Mouse (Mus musculus) MEL (cell line): ENCODE data around the gene Slc9a5. TPM values are rescaled to one million over a fixed set of nuclear protein-coding genes. Genes with fewer than 3 reads are reported as not detected.

Experiments used
- DNase-seq: peaks from one replicate; pipeline ENCODE4 v3.0.0; 2011; ENCODE audit warnings: low read depth, low spot score
- H3K27ac ChIP-seq: 2 replicates; pipeline ENCODE4 v1.5.1; 2012; ENCODE audit warnings: low read depth, mild to moderate bottlenecking, control low read depth, low read length, moderate library complexity; ENCODE audit not compliant: control insufficient read depth
- H3K27me3 ChIP-seq, 2 experiments: fragments of 150-350 bp in 1 of 2; sonication (generic) in 1 of 2; 2 replicates each; pipeline ENCODE4 v1.6.1; 2012; ENCODE audit warnings: low read length in 2 of 2, mild to moderate bottlenecking in 2 of 2, improper control_type of control experiment in 1 of 2, moderate library complexity in 1 of 2; ENCODE audit not compliant: insufficient read depth in 2 of 2, control insufficient read depth in 1 of 2
- H3K36me3 ChIP-seq, 2 experiments: 2 replicates each; pipeline ENCODE4 v1.6.1; 2012 to 2014; ENCODE audit warnings: low read length in 2 of 2, improper control_type of control experiment in 1 of 2, inconsistent platforms in 1 of 2, mild to moderate bottlenecking in 1 of 2; ENCODE audit not compliant: insufficient read depth in 2 of 2, control insufficient read depth in 1 of 2
- H3K4me1 ChIP-seq, 2 experiments: fragments of 150-350 bp in 1 of 2; sonication (generic) in 1 of 2; 2 replicates each; pipeline ENCODE4 v1.6.1; 2012; ENCODE audit warnings: low read length in 2 of 2, improper control_type of control experiment in 1 of 2, mild to moderate bottlenecking in 1 of 2; ENCODE audit not compliant: insufficient read depth in 2 of 2, control insufficient read depth in 1 of 2
- H3K4me3 ChIP-seq, 2 experiments: fragments of 150-350 bp in 1 of 2; sonication (generic) in 1 of 2; 2 replicates each; pipeline ENCODE4 v1.5.1; 2012; ENCODE audit warnings: low read depth in 2 of 2, low read length in 2 of 2, mild to moderate bottlenecking in 2 of 2, moderate library complexity in 2 of 2, control low read depth in 1 of 2, improper control_type of control experiment in 1 of 2; ENCODE audit not compliant: control insufficient read depth in 1 of 2, insufficient read depth in 1 of 2
- H3K79me2 ChIP-seq: 2 replicates; pipeline ENCODE4 v1.6.1; 2012; ENCODE audit warnings: mild to moderate bottlenecking, low read length, moderate library complexity; ENCODE audit not compliant: control insufficient read depth, poor library complexity, insufficient read depth
- H3K9ac ChIP-seq: 2 replicates; pipeline ENCODE4 v1.6.1; 2012; ENCODE audit warnings: low read depth, mild to moderate bottlenecking, control low read depth, low read length, moderate library complexity; ENCODE audit not compliant: control insufficient read depth, poor library complexity, severe bottlenecking
- H3K9me3 ChIP-seq: fragments of 150-350 bp; sonication (generic); replicated peaks from 2 replicates; pipeline ENCODE4 v1.6.1; 2012; ENCODE audit warnings: mild to moderate bottlenecking, low read length, improper control_type of control experiment, moderate library complexity; ENCODE audit not compliant: insufficient read depth
- BHLHE40 ChIP-seq: IDR thresholded peaks from 2 replicates; pipeline ENCODE4 v1.6.1; 2012; ENCODE audit warnings: low read depth, mild to moderate bottlenecking, inconsistent platforms, low read length, improper control_type of control experiment, borderline replicate concordance
- CHD2 ChIP-seq: IDR thresholded peaks from 2 replicates; pipeline ENCODE4 v1.6.1; 2011; ENCODE audit warnings: low read length, improper control_type of control experiment
- CTCF ChIP-seq, 3 experiments: IDR thresholded peaks in 2 of 3; conservative IDR thresholded peaks in 1 of 3; 2 replicates each; pipeline ENCODE4 v1.5.1; 2011 to 2012; ENCODE audit warnings: low read length in 3 of 3, low read depth in 2 of 3, mild to moderate bottlenecking in 2 of 3, improper control_type of control experiment in 1 of 3, inconsistent platforms in 1 of 3, mixed read lengths in 1 of 3, moderate library complexity in 1 of 3; ENCODE audit not compliant: control insufficient read depth in 1 of 3, insufficient read depth in 1 of 3, poor library complexity in 1 of 3, severe bottlenecking in 1 of 3
- E2F4 ChIP-seq: IDR thresholded peaks from 2 replicates; pipeline ENCODE4 v1.6.1; 2011; ENCODE audit warnings: low read depth, low read length, improper control_type of control experiment, borderline replicate concordance
- ELF1 ChIP-seq: IDR thresholded peaks from 2 replicates; pipeline ENCODE4 v1.6.1; 2014; ENCODE audit warnings: low read depth, mild to moderate bottlenecking, inconsistent platforms, low read length, improper control_type of control experiment, moderate library complexity
- ETS1 ChIP-seq: IDR thresholded peaks from 2 replicates; pipeline ENCODE4 v1.6.1; 2012; ENCODE audit warnings: low read depth, mild to moderate bottlenecking, inconsistent platforms, low read length, improper control_type of control experiment, moderate library complexity
- GABPA ChIP-seq: IDR thresholded peaks from 2 replicates; pipeline ENCODE4 v1.6.1; 2012; ENCODE audit warnings: low read depth, mild to moderate bottlenecking, inconsistent platforms, low read length, improper control_type of control experiment, moderate library complexity
- HCFC1 ChIP-seq: IDR thresholded peaks from 2 replicates; pipeline ENCODE4 v1.6.1; 2012; ENCODE audit warnings: low read depth, mild to moderate bottlenecking, inconsistent platforms, low read length, improper control_type of control experiment, moderate library complexity
- MAFK ChIP-seq: IDR thresholded peaks from 2 replicates; pipeline ENCODE4 v1.6.1; 2011; ENCODE audit warnings: low read depth, mild to moderate bottlenecking, low read length, improper control_type of control experiment, borderline replicate concordance
- MAX ChIP-seq: IDR thresholded peaks from 2 replicates; pipeline ENCODE4 v1.6.1; 2011; ENCODE audit warnings: low read length, improper control_type of control experiment
- MEF2A ChIP-seq: IDR thresholded peaks from 2 replicates; pipeline ENCODE4 v1.6.1; 2014; ENCODE audit warnings: low read depth, mild to moderate bottlenecking, inconsistent platforms, low read length, improper control_type of control experiment; ENCODE audit not compliant: poor library complexity, insufficient replicate concordance, severe bottlenecking; ENCODE audit errors: extremely low read depth
- MXI1 ChIP-seq: IDR thresholded peaks from 2 replicates; pipeline ENCODE4 v1.6.1; 2011; ENCODE audit warnings: mild to moderate bottlenecking, low read depth, low read length, improper control_type of control experiment
- POLR2AphosphoS5 ChIP-seq: IDR thresholded peaks from 2 replicates; pipeline ENCODE4 v1.6.1; 2012; ENCODE audit warnings: low read depth, borderline replicate concordance, mild to moderate bottlenecking, inconsistent platforms, low read length, moderate library complexity, mixed read lengths
- RAD21 ChIP-seq: IDR thresholded peaks from 2 replicates; pipeline ENCODE4 v1.6.1; 2011; ENCODE audit warnings: mild to moderate bottlenecking, low read depth, low read length, improper control_type of control experiment
- RCOR1 ChIP-seq: IDR thresholded peaks from 2 replicates; pipeline ENCODE4 v1.6.1; 2012; ENCODE audit warnings: low read depth, mild to moderate bottlenecking, inconsistent platforms, low read length, improper control_type of control experiment
- SIN3A ChIP-seq: IDR thresholded peaks from 2 replicates; pipeline ENCODE4 v1.6.1; 2012; ENCODE audit warnings: low read length, improper control_type of control experiment, inconsistent platforms
- SMC3 ChIP-seq: IDR thresholded peaks from 2 replicates; pipeline ENCODE4 v1.6.1; 2011; ENCODE audit warnings: low read depth, low read length, improper control_type of control experiment
- TCF12 ChIP-seq: IDR thresholded peaks from 2 replicates; pipeline ENCODE4 v1.6.1; 2014; ENCODE audit warnings: low read depth, mild to moderate bottlenecking, inconsistent platforms, low read length, improper control_type of control experiment, moderate library complexity
- UBTF ChIP-seq: IDR thresholded peaks from 2 replicates; pipeline ENCODE4 v1.6.1; 2012; ENCODE audit warnings: low read depth, mild to moderate bottlenecking, inconsistent platforms, low read length, improper control_type of control experiment, moderate library complexity, borderline replicate concordance; ENCODE audit not compliant: insufficient read depth
- USF1 ChIP-seq: IDR thresholded peaks from 2 replicates; pipeline ENCODE4 v1.6.1; 2014; ENCODE audit warnings: low read depth, mild to moderate bottlenecking, inconsistent platforms, low read length, improper control_type of control experiment, moderate library complexity
- USF2 ChIP-seq, 2 experiments: IDR thresholded peaks; 2 replicates each; pipeline ENCODE4 v1.6.1; 2011 to 2012; ENCODE audit warnings: improper control_type of control experiment in 2 of 2, low read length in 2 of 2, borderline replicate concordance in 1 of 2, inconsistent platforms in 1 of 2, low read depth in 1 of 2, mild to moderate bottlenecking in 1 of 2; ENCODE audit not compliant: insufficient read depth in 1 of 2
- polyA plus RNA-seq, 2 experiments: library from polyadenylated mRNA; stranded (reverse) in 1 of 2; unstranded in 1 of 2; fragments of >175 nt in 1 of 2; fragments of >200 nt in 1 of 2; gene quantifications; 2 replicates each; pipeline versions ENCODE4 v1.2.1 to v1.2.4; 2012; ENCODE audit warnings: low replicate concordance in 2 of 2, low read depth in 1 of 2; ENCODE audit not compliant: insufficient read length in 2 of 2, insufficient read depth in 1 of 2, missing spikeins in 1 of 2
- total RNA-seq: library from RNA; depleted of rRNA; stranded (reverse); fragments of 300-350 nt; gene quantifications from 2 replicates; pipeline ENCODE4 v1.2.3, GENCODE M21; 2012

Gene Slc9a5
- total and polyA plus RNA-seq, 3 experiments, result 0.12 to 1.9 TPM; not detected in 1

DNA sequence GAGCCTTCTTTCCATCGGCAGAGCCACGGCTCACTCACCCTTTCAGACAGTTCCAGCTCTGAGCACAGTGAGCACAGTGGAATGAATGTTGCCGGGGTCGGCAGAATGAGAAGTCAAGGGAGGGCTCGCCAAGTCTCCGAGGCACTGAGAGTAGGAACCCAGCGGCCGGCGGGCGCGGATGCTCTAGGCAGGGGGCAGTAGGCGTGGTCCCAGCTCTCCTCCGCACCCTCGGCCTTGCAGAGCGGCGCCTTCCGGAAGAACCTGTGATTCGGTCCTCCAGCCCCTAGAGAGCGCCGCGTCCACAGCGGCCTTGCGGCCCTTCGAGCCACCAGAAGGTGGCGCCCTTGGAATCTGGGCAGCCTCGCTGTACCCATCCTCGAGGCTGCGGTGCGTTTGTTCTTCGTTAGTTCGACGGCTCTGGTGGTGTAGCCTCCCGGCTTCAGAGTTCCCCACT is 25.9 kb downstream of the Slc9a5 start:
- H3K9me3 ChIP-seq, result no peaks in the 10 kb centered on the region
- TF ChIP-seq CTCF (IDR thresholded peaks at IDR 0.05 in 2 of 3, conservative IDR thresholded peaks at IDR 0.05 in 1 of 3; ENCODE audit: control insufficient read depth in 1 of 3, insufficient read depth in 1 of 3, low read depth in 2 of 3, low read length in 3 of 3, poor library complexity in 1 of 3, severe bottlenecking in 1 of 3) (peak in 2 of 3 experiments; percentile 69 to 95; a peak in 5 of 6 replicates), MAFK (no peak)
- DNase-seq, result peak; percentile 19
- no peak overlapping the region for H3K9ac ChIP-seq
- peaks cover 0 to 4% of the 10 kb centered on the region in 2 experiments; a peak in 2 of 4 replicates for H3K36me3 ChIP-seq
- no peaks in the 10 kb centered on the region for H3K79me2 ChIP-seq
- H3K4me1 ChIP-seq, result peaks cover 4 to 7% of the 10 kb centered on the region in 2 experiments; a peak in 3 of 4 replicates
- no peak overlapping the region for H3K27ac ChIP-seq
- H3K4me3 ChIP-seq, result no peak overlapping the region
- no peaks in the 10 kb centered on the region for H3K27me3 ChIP-seq

DNA sequence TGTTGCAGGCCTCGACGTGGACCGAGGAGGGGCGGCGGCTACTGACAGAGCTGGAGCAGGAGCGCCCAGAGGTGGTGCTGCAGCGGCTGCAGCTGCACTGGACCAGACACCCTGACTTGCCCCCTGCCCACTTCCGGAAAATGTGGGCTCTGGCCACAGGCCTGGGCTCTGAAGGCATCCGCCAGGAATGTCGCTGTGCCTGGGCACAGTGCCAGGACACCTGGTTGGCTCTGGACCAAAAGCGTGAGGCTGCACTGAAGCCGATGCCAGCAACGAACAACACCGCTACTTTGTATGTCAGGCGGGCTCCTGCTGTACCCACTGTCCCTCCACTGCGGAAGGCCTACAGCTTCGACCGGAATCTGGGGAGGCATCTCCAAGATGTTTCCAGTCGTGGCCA is 30.0 kb downstream of the Slc9a5 start:
- no peaks in the 10 kb centered on the region for H3K9me3 ChIP-seq
- no peak for TF ChIP-seq RCOR1
- no peak for TF ChIP-seq GABPA
- TF ChIP-seq TCF12, result no peak
- no peak for TF ChIP-seq RAD21
- no peak for TF ChIP-seq ELF1
- no peak for TF ChIP-seq UBTF
- TF ChIP-seq SIN3A, result no peak
- no peak for TF ChIP-seq POLR2AphosphoS5
- no peak for TF ChIP-seq CHD2
- no peak for TF ChIP-seq USF2 (IDR thresholded peaks at IDR 0.05; ENCODE audit: borderline replicate concordance in 1 of 2, insufficient read depth in 1 of 2, low read depth in 1 of 2, low read length in 2 of 2)
- TF ChIP-seq SMC3, result no peak
- no peaks in the 10 kb centered on the region for H3K79me2 ChIP-seq
- no peak overlapping the region for H3K4me3 ChIP-seq
- H3K27me3 ChIP-seq, result no peaks in the 10 kb centered on the region
- no peak overlapping the region for H3K9ac ChIP-seq
- no peaks in the 10 kb centered on the region for H3K36me3 ChIP-seq
- no peaks in the 10 kb centered on the region for H3K4me1 ChIP-seq
- DNase-seq, result no peak
- no peak overlapping the region for H3K27ac ChIP-seq

DNA sequence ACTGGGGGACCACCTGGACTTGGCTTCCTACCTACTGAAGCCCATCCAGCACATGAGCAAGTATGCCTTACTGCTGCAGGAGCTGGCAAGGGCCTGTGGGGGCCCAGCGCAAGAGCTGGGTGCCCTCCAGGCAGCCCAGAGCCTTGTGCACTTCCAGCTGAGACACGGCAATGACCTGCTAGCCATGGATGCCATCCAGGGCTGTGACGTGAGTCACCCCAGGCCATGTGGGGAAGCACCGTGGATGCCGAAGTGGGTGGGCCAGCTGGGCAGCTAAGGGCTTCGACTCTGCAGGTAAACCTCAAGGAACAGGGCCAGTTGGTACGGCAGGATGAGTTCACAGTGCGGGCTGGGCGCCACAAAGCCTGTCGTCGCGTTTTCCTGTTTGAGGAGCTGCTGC is 31.7 kb downstream of the Slc9a5 start:
- no peak overlapping the region for H3K4me3 ChIP-seq
- no peak for DNase-seq
- no peaks in the 10 kb centered on the region for H3K79me2 ChIP-seq
- no peaks in the 10 kb centered on the region for H3K9me3 ChIP-seq
- no peak for TF ChIP-seq MXI1
- no peak for TF ChIP-seq BHLHE40
- no peak for TF ChIP-seq GABPA
- no peak for TF ChIP-seq ELF1
- no peak for TF ChIP-seq ETS1
- no peak for TF ChIP-seq USF1
- TF ChIP-seq CHD2, result no peak
- no peak for TF ChIP-seq MAX
- no peak for TF ChIP-seq SMC3
- TF ChIP-seq UBTF, result no peak
- TF ChIP-seq E2F4, result no peak
- no peak for TF ChIP-seq HCFC1
- no peak for TF ChIP-seq MEF2A
- TF ChIP-seq USF2 (IDR thresholded peaks at IDR 0.05; ENCODE audit: borderline replicate concordance in 1 of 2, insufficient read depth in 1 of 2, low read depth in 1 of 2, low read length in 2 of 2), result no peak
- no peak for TF ChIP-seq SIN3A
- TF ChIP-seq CTCF (IDR thresholded peaks at IDR 0.05 in 2 of 3, conservative IDR thresholded peaks at IDR 0.05 in 1 of 3; ENCODE audit: control insufficient read depth in 1 of 3, insufficient read depth in 1 of 3, low read depth in 2 of 3, low read length in 3 of 3, poor library complexity in 1 of 3, severe bottlenecking in 1 of 3), result no peak
- no peak overlapping the region for H3K27ac ChIP-seq
- no peaks in the 10 kb centered on the region for H3K4me1 ChIP-seq
- no peaks in the 10 kb centered on the region for H3K36me3 ChIP-seq
- H3K9ac ChIP-seq, result no peak overlapping the region
- no peaks in the 10 kb centered on the region for H3K27me3 ChIP-seq
